Mouse (Mus musculus) thymus, adult 2 months (tissue): Measurements from ENCODE around the gene Gan.

Source experiments
- CTCF ChIP-seq: fragments of 200-500 bp; IDR thresholded peaks from 2 replicates; pipeline ENCODE4 v1.5.1; 2012; ENCODE audit warnings: mild to moderate bottlenecking, control low read depth, low read length, moderate library complexity, borderline replicate concordance; ENCODE audit not compliant: control insufficient read depth, poor library complexity, insufficient read depth; ENCODE audit errors: extremely low read depth
- POLR2A ChIP-seq: fragments of 200-500 bp; IDR thresholded peaks from 2 replicates; pipeline ENCODE4 v1.6.1; 2012; ENCODE audit warnings: mild to moderate bottlenecking, low read length, control low read depth, moderate library complexity; ENCODE audit not compliant: control insufficient read depth, poor library complexity, insufficient read depth; ENCODE audit errors: extremely low read depth

DNA sequence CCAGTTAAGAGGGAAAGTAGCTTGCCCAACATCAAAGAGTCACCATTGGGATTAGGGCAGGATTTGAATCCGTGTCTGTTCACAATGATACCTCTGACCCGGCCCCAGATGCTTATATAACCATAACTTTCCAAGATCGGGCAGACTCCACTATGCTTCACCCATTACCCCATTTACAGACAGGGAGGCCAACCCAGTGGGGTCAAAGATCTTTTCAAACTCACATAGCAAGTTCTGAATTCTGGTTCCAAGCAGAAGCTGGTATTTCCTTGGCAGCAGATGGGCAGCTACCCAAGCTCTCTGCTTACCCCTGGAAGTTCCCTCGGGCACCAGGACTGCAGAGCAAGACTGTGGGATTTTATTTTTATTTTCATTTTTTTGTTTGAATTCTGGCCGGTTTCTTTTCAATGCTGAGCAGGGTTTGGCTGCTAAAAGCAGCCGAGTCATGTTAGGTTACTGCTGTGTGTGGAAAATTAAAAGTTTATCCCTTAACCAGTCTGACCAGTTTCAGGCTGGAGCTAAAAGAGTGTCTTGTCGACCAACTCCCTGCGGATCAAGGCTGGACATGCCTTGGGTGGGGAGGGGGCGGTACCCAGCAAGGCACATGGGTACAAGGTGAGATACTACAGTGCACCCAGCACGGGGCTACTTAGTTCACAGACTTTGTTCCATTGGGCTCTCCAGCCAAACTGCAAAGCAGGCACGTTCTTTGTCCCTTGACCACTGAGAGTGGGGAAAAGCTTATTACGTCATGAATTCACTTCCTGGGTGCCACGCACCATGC, 33.9 kb upstream of the Gan start:
- TF ChIP-seq CTCF (no peak), POLR2A (no peak)
